Mouse (Mus musculus) heart, adult 11 months (tissue): ENCODE data around the gene Olfr96.
A peak's percentile ranks its signal among the peaks of the same experiment; 100 is the strongest.
"Not testable (repeated sequence)": the region's sequence is repeated elsewhere in the genome, so short reads cannot be mapped to it uniquely, and the experiment has no call there.

Source experiments
- DNase-seq: peaks from one replicate; pipeline ENCODE4 v3.0.0; 2022

The Olfr96 gene

DNA sequence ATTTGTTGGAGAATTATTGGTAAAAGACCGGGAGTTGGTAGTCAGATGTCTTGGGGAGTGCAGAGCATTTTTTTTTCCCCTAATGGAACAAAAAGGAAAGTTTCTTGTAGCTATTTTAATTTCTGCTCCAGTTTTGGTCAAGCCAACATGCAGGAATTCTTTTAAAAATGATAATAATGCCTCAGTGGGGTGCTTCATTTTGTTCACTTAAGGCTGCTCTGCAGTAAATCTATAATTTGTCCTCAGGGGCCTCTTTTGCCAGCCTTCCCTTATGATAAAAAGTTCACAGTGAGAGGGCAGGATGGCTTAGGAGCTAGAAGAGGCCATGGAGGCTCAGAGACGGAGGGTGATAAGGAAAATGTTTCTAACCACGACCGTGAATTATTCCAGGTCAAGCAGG is at the start of gene Olfr96:
Gene Olfr96, plus strand, starts transcription at position 301 of the 400 bp plus-strand sequence.
- no peak for DNase-seq

DNA sequence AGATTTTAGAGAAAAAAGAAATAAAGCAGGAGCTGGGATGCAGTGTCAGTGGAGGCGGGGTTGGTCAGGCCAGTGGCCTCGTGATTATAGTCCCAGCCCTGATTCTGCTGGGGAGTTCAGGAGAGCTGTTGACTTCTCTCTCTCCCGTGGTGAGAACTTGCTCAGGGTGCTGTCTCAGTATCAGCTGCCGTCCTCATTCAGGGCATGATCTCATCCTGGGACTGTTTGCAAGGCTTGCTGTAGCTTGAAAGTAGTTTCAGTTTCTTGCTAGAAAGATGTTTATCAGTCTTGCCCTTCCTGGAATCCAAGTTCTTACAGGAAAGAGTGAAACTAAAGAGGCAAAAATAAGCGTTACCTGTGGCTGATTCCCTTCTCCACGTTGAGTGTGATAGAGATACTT is 34.5 kb upstream of the Olfr96 start:
- DNase-seq = no peak

DNA sequence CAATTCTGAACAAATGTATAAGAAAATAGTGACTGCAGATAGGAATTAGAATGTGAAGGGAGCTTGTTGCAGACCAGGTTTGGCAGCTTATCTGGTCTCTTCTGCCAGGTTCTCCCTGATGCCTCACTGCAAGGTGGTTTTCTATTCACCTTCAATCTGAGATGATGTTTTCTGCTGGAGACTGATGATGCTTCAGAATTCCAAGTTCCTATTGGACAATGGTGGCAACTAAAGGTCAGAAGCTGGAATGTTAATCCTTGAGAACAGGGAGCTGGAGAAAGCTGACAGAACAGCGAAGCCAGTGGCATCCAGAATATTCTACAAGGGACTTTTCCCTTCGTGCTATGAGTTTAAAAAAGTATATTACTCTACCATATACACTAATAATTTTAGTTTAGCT is 29.2 kb upstream of the Olfr96 start:
- DNase-seq = no peak

DNA sequence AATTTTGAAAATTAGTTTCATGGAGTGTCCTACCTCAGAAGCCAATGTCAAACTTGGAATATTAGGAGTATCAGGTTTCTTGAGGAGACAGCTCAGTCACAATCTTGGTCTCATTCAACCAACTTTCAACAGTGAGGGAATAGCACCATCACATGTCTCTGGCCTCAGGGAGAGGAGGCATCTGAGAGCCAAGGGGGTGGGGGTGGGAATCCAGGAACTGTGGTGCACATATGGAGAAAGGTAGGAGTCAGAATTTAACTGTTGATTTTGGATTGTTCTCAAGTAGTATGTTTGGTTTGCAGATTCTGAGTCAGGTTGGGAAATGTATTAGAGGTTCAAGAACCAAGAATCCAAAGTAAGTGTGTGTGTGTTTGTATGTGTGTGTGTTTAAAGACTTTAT is 26.9 kb upstream of the Olfr96 start:
- DNase-seq = no peak

DNA sequence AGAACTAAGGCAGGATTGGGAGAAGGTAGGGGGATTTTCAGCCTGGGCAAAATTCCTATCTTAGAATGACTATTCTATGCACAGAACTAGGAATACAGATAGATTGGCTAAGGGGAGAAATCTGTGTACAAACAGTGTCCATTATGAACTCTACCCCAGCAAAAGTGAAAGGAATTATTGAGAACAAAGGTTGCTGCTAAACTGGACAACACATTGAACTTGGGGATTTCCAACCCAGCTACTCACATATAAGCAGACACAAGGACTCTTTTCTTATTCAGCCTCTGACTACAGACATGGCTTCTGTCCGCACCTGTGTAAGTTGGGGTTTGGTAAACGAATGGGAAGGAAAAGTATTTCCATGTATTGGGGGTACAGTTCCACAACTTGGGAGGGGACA is 26.3 kb upstream of the Olfr96 start, which contains the start of gene Ubd:
Gene Ubd, plus strand, starts transcription at position 237 of the 400 bp plus-strand sequence.
- DNase-seq = no peak

DNA sequence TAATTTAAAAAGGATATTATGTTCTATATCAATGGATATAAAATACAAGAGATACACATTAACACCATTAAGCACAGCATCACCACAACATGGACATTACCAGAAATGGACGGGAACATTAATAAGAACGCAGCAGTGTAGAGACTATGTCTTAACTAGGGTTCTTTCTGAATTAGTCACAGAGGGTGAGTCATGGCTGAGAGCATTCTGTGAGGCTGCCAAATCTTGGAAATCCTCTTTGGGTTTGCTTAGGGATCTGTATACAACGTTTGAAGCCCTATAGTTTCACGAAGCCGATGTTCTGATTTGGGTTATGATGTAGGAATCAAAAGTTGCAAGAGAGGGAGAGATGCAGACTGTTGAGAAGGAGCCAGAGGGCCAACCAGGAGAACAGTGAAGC is 25.2 kb upstream of the Olfr96 start:
- DNase-seq = no peak

DNA sequence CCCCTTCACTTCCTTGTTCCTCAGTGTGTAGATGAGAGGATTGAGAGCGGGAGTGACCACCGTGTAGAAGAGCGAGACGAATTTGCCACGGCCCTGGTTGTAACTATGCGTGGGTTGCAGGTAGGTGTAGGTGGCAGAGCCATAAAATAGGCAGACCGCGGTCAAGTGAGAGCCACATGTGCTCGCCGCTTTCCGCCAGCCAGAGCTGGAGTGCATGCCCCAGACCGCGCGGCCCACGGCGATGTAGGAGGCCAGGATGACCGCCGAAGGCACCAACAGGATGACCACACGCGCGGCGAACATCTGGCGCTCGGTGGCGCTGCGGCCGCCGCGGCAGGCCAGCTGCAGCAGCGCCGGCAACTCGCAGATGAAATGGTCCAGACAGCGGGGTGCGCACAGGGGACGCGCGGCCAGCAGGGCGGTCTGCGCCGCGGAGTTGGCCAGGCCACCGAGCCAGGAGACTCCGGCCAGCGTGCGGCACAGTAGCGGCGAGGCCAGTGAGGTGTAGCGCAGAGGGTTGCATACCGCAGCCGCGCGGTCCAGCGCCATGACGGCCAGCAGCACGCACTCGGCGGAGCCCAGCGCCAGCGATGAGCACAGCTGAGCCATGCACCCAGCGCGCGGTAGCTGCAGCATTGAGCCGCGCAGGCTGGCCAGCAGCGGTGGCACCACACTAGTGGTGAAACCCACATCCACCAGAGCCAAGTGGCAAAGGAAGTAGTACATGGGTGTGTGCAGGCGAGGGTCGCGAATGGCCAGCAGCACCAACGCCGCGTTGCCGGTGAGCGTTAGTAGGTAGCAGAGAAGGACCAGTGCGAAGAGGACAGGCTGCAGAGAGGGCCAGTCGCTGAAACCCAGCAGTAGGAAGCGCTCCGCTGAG is 22.9 kb upstream of the Olfr96 start:
- peak; percentile 82 for DNase-seq

DNA sequence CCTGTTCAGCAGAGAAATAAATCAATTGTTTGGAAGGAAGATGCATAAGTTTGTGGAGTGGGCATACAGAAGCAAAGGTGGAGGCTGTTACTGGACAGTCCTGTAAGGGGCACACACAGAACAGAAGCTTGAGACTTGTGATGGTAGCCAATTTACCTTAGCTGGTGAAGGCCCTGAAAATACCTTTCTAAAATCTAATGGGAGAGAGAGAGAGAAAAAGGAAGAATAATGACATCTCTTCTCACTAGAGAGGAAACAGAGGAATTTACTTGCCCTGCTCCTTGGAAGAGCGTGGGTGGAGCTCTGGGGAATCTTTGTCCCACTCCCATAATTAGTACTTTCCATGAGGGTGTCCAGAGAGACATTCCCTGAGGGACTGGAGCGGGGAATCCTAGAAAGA is 19.1 kb upstream of the Olfr96 start, which contains the start of gene Olfr94:
Gene Olfr94, minus strand, starts transcription at position 101 of the 400 bp plus-strand sequence.
- DNase-seq = no peak

DNA sequence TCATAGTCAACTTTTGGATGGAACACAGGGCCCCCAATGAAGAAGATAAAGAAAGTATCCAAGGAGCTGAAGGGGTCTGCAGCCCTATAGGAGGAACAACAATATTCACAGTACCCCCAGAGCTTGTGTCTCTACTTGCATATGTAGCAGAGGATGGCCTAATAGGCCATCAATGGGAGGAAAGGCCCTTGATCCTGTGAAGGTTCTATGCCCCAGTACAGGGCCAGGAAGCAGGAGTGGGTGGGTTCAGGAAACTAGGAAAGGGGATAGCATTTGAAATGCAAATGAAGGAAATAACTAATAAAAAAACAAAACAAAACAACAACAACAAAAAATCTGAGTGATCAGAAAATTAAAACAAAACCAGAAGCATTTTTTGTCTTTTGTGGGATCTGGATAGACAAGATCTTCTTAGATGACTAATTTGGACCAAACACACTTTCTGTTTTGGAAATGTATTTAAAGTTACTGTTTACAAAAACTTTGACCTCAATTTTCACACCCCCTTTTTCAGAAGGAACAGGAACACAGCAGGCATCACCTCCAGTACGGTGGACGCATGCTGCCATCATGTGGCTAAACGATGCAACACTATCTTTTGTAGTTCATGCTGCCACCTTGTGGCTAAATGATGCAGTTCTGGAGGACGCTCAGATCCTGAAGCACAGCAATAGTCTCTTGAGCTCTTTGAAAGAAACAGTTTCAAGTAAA is 16.6 kb upstream of the Olfr96 start:
- peak; percentile 89 for DNase-seq

DNA sequence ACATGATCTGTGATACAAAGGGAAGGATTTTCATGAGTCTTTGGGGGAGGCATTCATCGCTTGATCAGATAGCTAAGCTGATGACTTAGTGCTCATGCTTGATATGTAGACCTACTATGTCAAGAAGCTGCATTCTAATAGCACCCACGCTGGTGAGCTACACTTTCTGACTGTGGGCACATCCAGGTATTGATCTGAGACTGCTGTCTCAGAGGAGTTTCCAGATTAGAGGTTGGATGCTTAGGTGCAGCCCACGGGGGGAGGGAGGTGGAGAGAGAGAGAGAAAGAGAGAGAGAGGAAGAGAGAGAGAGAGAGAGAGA is 16.1 kb upstream of the Olfr96 start:
- DNase-seq = no peak

DNA sequence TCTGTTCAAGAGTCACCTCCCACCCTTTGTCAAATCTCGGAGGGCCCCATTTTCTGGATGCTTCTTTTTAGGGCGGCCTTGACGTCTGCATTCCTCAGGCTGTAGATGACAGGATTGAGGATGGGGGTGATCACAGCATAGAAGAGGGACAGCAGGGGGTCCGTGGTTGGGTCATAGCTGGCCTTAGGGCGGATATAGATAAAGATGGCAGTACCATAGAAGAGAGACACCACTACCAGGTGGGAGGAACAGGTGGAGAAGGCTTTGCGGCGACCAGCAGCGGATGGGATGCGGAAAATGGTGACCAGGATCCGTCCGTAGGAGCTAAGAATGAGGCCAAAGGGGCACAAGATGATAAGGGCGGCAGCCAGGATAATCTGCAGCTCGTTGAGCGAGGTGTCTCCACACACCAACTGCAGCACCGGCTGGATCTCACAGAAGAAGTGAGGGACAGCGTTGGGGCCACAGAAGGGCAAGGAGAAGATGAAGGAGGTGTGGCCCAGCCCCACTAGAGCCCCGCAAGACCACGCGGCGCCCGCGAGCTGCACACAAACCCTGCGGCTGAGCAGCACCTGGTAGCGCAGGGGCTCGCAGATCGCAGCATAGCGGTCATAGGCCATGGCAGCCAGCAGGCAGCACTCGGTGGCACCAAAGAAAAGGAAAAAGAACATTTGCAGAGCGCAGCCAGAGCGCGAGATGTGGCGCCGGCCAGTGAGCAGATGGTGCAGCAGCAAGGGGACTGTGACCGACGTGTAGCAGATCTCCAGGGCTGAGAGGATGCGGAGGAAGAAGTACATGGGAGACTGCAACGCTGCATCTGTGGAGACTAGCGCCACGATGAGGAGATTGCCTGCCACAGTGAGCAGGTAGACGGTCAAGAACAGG is 8.8 kb upstream of the Olfr96 start:
- DNase-seq = peak; percentile 85

DNA sequence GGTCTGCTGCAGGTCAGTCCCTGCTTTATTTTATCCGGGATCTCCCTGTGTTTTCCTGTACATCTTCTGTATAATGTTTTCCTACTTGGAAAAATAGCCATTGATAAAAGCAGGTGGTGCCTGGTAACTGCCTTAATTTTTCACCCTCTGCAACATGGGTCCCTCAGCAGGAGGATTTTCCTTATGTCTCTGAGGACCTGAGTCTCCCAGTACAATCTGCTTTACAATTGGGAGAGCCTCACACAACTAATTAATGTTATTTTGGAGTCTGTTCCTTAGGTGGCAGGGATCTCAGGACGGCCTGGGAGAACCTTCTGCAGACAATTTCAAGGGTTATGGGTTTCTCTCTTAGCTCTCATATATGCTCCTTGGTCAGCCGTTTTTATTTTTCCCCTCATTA is 6.9 kb upstream of the Olfr96 start, which contains the start of gene Olfr95:
Gene Olfr95, minus strand, starts transcription at position 101 of the 400 bp plus-strand sequence.
- DNase-seq = peak; percentile 45

DNA sequence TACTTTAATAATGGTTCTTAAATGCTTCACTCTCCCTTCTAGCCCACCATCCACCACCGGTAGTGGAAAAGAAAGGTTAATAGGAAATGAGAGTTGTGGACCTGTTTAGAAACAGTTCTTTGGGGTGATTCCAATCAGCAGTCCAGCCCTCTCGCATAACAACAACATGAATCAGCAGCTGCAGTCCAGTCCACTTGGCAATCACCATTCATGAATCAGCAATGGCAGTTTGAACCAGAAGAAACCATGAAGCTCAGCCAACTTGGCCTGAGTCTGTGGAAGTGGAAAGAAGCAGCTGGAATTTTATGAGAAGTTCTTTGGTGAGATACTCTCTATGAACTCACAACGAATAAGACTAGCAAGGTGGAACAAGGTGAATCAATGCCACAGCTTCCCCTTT is 1.5 kb upstream of the Olfr96 start:
- peak; percentile 90 for DNase-seq

DNA sequence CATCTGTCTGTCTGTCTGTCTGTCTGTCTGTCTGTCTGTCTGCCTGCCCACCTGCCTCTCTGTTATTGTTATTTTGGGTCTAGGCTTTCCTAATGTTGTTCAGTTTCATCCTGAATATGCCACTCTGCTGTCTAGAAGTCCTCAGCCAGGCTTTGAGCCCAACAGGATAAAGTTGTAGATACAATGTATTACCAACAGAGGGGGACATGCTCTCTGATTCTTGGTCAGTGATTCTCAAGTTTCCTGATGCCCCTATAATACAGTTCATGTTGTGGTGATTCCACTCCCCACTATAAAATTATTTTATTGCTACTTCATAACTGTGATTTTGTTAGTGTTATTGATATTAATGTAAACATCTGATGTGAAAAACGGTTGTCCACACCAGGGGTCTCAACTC is 1.9 kb downstream of the Olfr96 start:
- no peak for DNase-seq

DNA sequence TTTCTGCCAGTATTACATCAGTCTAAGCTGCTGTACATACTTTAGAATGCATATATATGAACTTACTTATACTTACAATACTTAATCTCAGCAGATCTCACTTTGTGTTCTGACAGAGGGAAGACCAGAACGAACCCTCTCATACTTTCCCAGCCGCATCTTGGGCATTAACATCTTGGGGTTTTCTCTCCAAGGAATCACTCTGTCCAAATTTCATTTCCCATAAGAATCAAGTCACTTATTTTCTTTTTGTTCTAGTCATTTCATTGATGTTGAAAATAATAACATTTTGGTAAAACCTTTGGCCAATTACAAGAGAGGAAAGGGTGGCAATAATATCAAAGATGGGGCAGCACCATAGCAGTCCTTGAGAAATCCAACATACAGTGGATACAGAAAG is 17.3 kb downstream of the Olfr96 start, which contains the start of gene Olfr97:
Gene Olfr97, minus strand, starts transcription at position 101 of the 400 bp plus-strand sequence.
- not testable (repeated sequence) for DNase-seq

DNA sequence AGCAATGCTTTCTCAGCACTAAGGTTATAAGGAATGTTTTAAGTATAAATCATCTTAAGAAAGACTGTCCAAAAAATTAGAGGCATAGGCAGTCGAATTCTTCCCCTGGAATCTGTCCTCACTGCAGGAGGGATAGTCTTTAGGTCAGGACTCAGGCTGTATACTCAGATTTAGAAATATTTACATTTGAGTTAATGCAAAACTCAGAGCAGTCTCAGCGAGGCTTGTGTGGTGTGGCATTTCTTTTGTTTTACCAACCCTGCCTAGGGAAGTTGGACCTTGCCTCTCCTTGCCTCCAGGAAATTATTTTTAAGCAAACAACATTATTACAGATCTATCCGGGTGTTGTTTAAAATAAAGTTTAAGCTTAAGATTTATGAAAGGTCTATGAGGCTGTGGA is 22.3 kb downstream of the Olfr96 start:
- no peak for DNase-seq

DNA sequence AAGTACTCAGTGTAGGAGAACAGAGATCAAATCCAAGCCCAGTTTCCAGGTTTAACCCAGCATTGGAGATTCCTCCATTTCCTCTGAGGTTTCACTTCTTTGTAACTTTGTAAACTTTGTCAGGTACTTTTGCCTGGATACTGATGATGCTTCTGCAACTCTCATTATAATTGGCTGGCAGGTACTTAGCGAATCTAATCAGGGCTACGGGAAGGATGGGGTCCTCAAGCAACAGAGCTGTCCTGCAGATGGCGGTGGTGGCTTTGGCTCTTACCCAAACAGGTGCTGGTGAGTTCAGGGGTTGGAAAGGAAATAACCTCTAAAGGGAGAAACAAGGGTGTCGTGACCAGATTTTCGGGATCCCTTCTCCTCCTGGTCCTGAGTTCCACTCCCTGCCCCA is 26.8 kb downstream of the Olfr96 start:
- DNase-seq = peak; percentile 94

DNA sequence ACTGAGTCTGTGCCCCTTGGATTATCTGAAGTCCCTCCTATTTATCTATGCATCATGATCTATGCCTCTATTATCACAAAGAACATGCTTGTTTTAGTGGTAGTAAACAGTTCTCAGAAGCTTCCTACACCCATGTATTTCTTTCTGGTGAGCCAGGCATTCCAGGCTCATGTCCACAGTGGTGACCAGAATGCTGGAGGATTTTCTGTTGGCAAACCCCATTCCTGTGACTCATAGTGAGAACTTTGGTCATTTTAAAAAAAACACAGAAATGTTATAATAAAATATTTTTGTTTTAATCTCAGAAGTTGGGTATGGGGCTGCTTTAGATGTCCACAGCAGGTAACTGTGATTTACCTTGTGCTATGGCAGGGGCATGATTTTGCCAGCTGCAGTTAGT is 29.5 kb downstream of the Olfr96 start:
- no peak for DNase-seq

DNA sequence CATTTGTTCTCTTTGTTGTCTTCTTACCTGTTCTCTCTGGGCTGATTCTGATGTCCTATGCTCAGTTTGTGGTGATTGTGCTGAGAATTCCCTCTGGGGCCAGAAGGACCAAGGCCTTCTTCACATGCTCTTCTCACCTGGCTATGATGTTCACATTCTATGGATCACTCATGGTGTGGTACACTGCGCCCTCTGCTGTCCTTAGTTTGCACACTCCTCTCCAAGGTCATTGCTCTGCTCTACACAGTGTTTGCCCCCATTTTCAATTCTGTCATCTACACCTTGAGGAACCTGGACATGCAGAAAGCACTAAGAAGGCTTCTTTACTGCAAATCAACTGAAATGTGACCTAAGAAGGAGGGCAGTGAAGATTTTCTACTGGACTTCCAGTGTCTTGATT is 30.6 kb downstream of the Olfr96 start:
- DNase-seq = no peak

DNA sequence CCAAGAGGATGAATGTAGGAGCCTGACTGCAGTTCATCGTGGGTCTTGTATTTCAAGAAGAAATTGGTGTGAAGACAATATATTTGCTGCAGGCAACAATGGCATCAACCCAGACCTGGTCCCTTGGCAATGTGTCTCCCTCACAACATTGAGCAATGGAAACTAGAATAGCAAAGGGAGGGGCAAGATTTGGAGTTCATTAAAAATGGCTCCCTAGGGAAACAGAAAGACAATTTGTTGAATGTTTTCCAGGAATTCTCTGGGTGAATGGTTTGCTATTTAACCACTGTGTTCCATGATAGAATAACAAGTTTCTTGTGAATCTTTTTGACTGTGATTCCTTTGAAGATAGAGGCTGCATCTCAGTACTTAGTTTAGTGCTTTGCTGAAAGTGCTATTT is 43.7 kb downstream of the Olfr96 start, which contains the start of gene Olfr98:
Gene Olfr98, minus strand, starts transcription at position 124 of the 400 bp plus-strand sequence.
- DNase-seq = no peak

DNA sequence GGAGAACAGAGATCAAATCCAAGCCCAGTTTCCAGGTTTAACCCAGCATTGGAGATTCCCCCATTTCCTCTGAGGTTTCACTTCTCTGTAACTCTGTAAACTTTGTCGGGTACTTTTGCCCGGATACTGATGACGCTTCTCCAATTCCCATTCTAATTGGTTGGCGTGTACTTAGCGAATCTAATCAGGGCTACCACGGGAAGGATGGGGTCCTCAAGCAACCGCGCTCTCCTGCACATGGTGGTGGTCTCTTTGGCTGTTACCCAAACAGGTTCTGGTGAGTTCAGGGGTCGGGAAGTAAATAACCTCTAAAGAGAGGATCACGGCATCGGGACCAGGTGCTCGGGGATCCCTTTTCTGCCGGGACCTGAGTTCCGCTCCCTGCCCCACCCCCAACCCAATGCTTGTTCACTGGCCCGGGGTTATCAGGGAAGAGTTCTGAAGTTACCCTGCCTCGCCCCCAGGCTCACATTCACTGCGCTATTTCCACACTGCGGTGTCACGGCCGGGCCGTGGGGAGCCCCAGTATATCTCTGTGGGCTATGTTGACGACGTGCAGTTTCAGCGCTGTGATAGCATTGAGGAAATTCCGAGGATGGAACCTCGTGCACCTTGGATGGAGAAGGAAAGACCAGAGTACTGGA is 50.2 kb downstream of the Olfr96 start, which contains the start of gene H2-M3:
Gene H2-M3, plus strand, starts transcription at position 163 of the 644 bp plus-strand sequence.
- peak; percentile 99 for DNase-seq

DNA sequence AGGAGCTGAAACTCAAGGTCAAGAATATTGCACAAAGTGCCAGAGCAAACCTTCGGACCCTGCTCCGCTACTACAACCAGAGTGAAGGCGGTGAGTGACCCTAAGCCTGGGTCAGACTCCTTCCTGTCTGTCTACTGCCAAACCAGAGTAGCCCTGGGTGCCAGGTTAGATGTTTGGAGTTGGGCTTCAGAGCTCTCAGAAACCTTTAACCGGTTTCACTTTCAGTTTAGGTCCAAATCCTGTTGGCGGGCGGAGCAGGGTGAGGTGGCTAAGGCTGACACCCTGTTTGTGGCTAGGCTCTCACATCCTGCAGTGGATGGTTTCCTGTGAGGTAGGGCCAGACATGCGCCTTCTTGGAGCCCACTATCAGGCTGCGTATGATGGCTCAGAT is 50.8 kb downstream of the Olfr96 start:
- DNase-seq = peak; percentile 98
